Mouse (Mus musculus): ENCODE data around the gene Ifna4. TPM values are rescaled to one million over a fixed set of nuclear protein-coding genes. Genes with fewer than 3 reads are reported as not detected.

The Ifna4 gene
- polyA plus RNA-seq, 1 experiment from 2014 or later: not detected

DNA sequence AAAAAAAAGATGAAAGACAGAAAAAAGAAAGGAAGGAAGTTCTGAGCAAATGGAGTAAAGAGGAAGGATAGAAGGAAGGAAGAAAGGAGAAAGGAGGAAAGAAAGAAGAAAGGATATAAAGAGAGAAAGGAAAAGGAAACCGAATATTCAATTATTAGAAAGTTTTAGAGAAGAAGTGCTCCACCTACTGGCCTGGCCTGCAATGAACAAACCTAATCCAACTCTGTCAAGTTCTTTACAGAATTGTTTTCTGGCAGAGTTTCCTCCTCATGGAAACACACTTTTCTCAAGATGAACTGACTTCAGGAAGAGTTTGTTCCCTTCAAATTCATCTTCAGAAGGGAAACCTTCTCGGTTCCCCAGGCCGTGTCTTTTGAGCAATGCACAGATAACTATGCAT lies 2.8 kb upstream of the Ifna4 start:
- DNase-seq (ENCODE audit: low spot score) (peak; percentile 38), ATAC-seq (replicated peaks; ENCODE audit: low FRiP score, low read depth) (no peak)
- peak; percentile 72 for TF ChIP-seq CTCF (IDR thresholded peaks at IDR 0.05; ENCODE audit: low read depth)
- Histone ChIP-seq H3K4me1 (replicated peaks; ENCODE audit: insufficient read depth, low read length) (no peaks in the 10 kb centered on the region), H3K9ac (ENCODE audit: low read depth, low read length) (no peak overlapping the region), H3K4me2 (ENCODE audit: low read length) (no peak overlapping the region), H3K27ac (no peak overlapping the region), H3K4me3 (replicated peaks; ENCODE audit: low read depth, low read length) (no peak overlapping the region), H3K9me3 (replicated peaks; ENCODE audit: low read length) (no peaks in the 10 kb centered on the region), H3K36me3 (ENCODE audit: insufficient read depth, low read length) (no peaks in the 10 kb centered on the region), H3K27me3 (ENCODE audit: insufficient read depth, low read length) (0 out of 2 replicates have a peak, but pooled peaks cover 3% of the 10 kb centered on the region)
- WGBS: 46% methylated on average over 3 of the region's 3 CpGs

DNA sequence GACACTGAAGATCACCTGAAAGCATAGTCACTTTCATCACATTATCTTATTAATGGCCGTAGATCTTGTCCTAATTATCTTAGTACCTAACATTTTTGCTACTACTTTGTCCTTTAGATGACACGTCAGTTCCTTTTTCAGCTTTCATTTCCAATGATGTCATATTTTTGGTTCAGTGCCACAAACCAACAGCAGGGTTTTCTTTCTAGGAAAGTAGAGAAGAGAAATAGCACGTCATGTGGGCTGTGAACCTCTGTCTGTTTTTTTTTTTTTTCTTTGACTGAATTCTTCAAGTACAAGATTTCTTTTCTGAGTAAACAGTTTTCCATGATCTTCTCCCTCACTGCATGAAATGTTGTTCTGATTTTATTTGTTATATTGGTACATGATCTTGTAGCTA lies 1.6 kb upstream of the Ifna4 start:
- no peaks in the 10 kb centered on the region for H3K4me1 ChIP-seq (replicated peaks; ENCODE audit: insufficient read depth, low read length)
- H3K4me2 ChIP-seq (ENCODE audit: low read length): no peak overlapping the region
- H3K27me3 ChIP-seq (ENCODE audit: insufficient read depth, low read length): 0 out of 2 replicates have a peak, but pooled peaks cover 3% of the 10 kb centered on the region
- TF ChIP-seq CTCF (IDR thresholded peaks at IDR 0.05; ENCODE audit: low read depth): no peak
- no peak overlapping the region for H3K9ac ChIP-seq (ENCODE audit: low read depth, low read length)
- H3K9me3 ChIP-seq (replicated peaks; ENCODE audit: low read length): no peaks in the 10 kb centered on the region
- H3K36me3 ChIP-seq (ENCODE audit: insufficient read depth, low read length): no peaks in the 10 kb centered on the region
- ATAC-seq (replicated peaks; ENCODE audit: low FRiP score, low read depth): no peak
- DNase-seq (ENCODE audit: low spot score): no peak
- WGBS: 66% methylated on average over 3 of the region's 3 CpGs
- no peak overlapping the region for H3K4me3 ChIP-seq (replicated peaks; ENCODE audit: low read depth, low read length)
- no peak overlapping the region for H3K27ac ChIP-seq

DNA sequence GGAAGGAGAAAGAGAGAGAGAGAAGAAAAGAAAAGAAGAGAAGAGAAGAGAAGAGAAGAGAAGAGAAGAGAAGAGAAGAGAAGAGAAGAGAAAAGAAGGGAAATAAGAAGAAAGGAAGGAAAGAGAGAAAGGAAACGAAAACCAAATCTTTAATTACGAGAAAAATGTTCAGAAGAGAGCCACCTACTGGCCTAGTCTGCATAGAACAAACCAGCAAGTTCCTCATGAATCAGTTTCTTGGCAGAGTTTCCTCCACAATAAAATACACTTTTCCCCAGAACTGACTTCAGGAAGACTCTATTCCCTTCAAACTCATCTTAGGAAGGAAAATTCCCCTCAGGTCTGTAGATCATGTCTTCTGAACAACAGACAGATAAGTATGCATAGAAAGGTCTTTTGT lies 3.7 kb downstream of the Ifna4 start:
- Histone ChIP-seq H3K27me3 (ENCODE audit: insufficient read depth, low read length) (0 out of 2 replicates have a peak, but pooled peaks cover 3% of the 10 kb centered on the region), H3K4me1 (replicated peaks; ENCODE audit: insufficient read depth, low read length) (no peaks in the 10 kb centered on the region), H3K27ac (no peak overlapping the region), H3K4me3 (replicated peaks; ENCODE audit: low read depth, low read length) (no peak overlapping the region), H3K36me3 (ENCODE audit: insufficient read depth, low read length) (no peaks in the 10 kb centered on the region), H3K9me3 (replicated peaks; ENCODE audit: low read length) (no peaks in the 10 kb centered on the region), H3K4me2 (ENCODE audit: low read length) (no peak overlapping the region), H3K9ac (ENCODE audit: low read depth, low read length) (no peak overlapping the region)
- no peak for DNase-seq (ENCODE audit: low spot score)
- peak; percentile 40 for TF ChIP-seq CTCF (IDR thresholded peaks at IDR 0.05; ENCODE audit: low read depth)
- WGBS: 60% methylated on average over 2 of the region's 2 CpGs
- ATAC-seq (replicated peaks; ENCODE audit: low FRiP score, low read depth): no peak

DNA sequence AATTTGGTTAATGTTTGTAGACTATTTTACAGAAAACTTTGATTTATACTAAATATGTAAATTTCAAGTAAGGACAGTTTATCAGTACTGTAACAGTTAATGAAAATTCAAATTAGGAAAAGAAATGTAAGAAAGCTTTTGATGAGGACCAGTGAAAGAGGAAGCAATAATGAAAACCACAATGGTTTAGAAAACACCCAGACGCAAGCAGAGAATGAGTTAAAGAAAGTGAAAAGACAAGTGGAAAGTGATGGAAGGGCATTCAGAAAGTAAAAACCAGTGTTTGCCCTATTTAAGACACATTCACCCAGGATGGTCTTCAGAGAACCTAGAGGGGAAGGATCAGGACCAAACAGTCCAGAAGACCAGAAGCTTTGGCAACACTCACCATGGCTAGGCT lies 8.0 kb downstream of the Ifna4 start, which contains the start of gene Ifna1:
Ifna1 (plus strand) TSS at position 390 of the 400 bp plus-strand sequence.
- Histone ChIP-seq H3K9me3 (replicated peaks; ENCODE audit: low read length) (no peaks in the 10 kb centered on the region), H3K4me3 (replicated peaks; ENCODE audit: low read depth, low read length) (no peak within 1 kb of the TSS), H3K4me2 (ENCODE audit: low read length) (no peak within 1 kb of the TSS), H3K9ac (ENCODE audit: low read depth, low read length) (no peak within 1 kb of the TSS), H3K27me3 (ENCODE audit: insufficient read depth, low read length) (no peaks in the 10 kb centered on the region), H3K4me1 (replicated peaks; ENCODE audit: insufficient read depth, low read length) (no peaks in the 10 kb centered on the region), H3K27ac (no peak within 1 kb of the TSS), H3K36me3 (ENCODE audit: insufficient read depth, low read length) (no peaks in the 10 kb centered on the region)
- TF ChIP-seq CTCF (IDR thresholded peaks at IDR 0.05; ENCODE audit: low read depth): no peak
- ATAC-seq (replicated peaks; ENCODE audit: low FRiP score, low read depth) (no peak), DNase-seq (ENCODE audit: low spot score) (no peak)
- 76% methylated on average over 1 of the region's 1 CpGs for WGBS

DNA sequence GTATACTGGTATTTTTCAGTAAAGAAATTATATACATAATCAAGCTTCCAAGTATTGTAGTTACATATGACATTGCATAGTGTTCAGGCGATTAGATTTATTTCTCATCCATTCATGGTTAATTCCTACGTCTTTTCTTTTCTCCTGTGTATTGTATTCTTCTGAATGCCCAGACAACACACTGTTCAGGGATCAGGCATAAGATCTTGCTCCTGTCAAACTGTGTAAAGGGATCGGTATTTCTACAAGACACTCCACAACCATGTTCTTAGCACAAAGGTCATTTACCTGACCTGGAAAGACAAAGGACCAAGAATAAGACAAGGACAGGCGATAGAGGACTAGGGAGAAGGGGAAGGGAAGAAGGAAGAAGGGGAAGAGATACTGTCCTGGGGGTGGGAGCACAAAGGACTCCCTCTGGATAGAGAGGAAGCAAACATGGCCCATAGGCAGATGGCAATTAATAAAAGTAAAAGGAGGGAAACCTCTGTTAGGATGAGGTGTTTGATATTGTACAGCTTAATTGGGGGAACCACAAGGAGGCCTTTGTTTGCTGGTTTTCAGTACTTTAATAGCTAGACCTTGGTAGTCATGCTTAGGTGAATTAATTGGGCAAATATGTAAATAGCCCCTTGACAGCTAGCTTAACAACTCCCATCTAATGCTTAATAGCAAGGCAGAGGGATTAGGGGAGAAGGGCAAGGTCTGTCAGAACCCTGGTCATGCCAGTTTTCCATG lies 9.5 kb downstream of the Ifna4 start:
- Histone ChIP-seq H3K4me3 (replicated peaks; ENCODE audit: low read depth, low read length) (no peak overlapping the region), H3K4me2 (ENCODE audit: low read length) (no peak overlapping the region), H3K4me1 (replicated peaks; ENCODE audit: insufficient read depth, low read length) (no peaks in the 10 kb centered on the region), H3K36me3 (ENCODE audit: insufficient read depth, low read length) (no peaks in the 10 kb centered on the region), H3K27me3 (ENCODE audit: insufficient read depth, low read length) (no peaks in the 10 kb centered on the region), H3K27ac (no peak overlapping the region), H3K9ac (ENCODE audit: low read depth, low read length) (no peak overlapping the region), H3K9me3 (replicated peaks; ENCODE audit: low read length) (no peaks in the 10 kb centered on the region)
- DNase-seq (ENCODE audit: low spot score): no peak
- no peak for ATAC-seq (replicated peaks; ENCODE audit: low FRiP score, low read depth)
- WGBS: 74% methylated on average over 4 of the region's 4 CpGs
- TF ChIP-seq CTCF (IDR thresholded peaks at IDR 0.05; ENCODE audit: low read depth): no peak

DNA sequence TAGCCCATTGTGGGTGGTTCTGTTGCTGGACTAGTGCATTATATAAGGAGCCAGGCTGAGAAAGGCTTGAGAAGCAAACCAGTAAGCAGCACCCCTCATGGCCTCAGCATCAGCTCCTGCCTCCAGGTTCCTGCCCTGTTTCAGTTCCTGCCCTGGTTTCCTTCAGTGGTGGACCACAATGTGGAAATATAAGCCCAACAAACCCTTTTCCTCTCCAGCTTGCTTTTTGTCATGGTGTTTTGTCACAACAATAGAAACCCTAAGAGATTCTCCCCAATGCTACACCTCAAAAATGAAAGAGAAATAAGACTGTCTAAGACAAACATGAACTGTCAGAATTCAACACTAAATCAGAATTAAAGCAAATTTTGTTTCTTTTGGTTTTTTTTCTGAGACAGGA lies 17.6 kb downstream of the Ifna4 start:
- no peaks in the 10 kb centered on the region for H3K4me1 ChIP-seq (replicated peaks; ENCODE audit: insufficient read depth, low read length)
- H3K9ac ChIP-seq (ENCODE audit: low read depth, low read length): no peak overlapping the region
- no peaks in the 10 kb centered on the region for H3K27me3 ChIP-seq (ENCODE audit: insufficient read depth, low read length)
- H3K9me3 ChIP-seq (replicated peaks; ENCODE audit: low read length): no peaks in the 10 kb centered on the region
- ATAC-seq (replicated peaks; ENCODE audit: low FRiP score, low read depth) (no peak), DNase-seq (ENCODE audit: low spot score) (no peak)
- H3K27ac ChIP-seq: no peak overlapping the region
- H3K4me3 ChIP-seq (replicated peaks; ENCODE audit: low read depth, low read length): no peak overlapping the region
- no peak overlapping the region for H3K4me2 ChIP-seq (ENCODE audit: low read length)
- no peak for TF ChIP-seq CTCF (IDR thresholded peaks at IDR 0.05; ENCODE audit: low read depth)
- H3K36me3 ChIP-seq (ENCODE audit: insufficient read depth, low read length): no peaks in the 10 kb centered on the region

All from kidney, postnatal 0 days (tissue).